Mouse (Mus musculus): Measurements from ENCODE around the gene Slc22a8.

The Slc22a8 gene

GRCm38 (mm10) chr19:8601922-8602321 lies 10.9 kb downstream of the Slc22a8 start:
- DNase-seq = no peak

GRCm38 (mm10) chr19:8602914-8603313 lies 11.9 kb downstream of the Slc22a8 start:
- DNase-seq = no peak

- DNase-seq = no peak
These were observed 13.6 kb downstream of the Slc22a8 start for GRCm38 (mm10) chr19:8604536-8605240.

GRCm38 (mm10) chr19:8605241-8605558 lies 14.1 kb downstream of the Slc22a8 start:
- no peak for DNase-seq

GRCm38 (mm10) chr19:8611358-8612123 lies 20.5 kb downstream of the Slc22a8 start:
- DNase-seq = no peak

GRCm38 (mm10) chr19:8613111-8613510 lies 22.1 kb downstream of the Slc22a8 start:
- no peak for DNase-seq

GRCm38 (mm10) chr19:8614343-8614742 lies 23.3 kb downstream of the Slc22a8 start:
- no peak for DNase-seq

GRCm38 (mm10) chr19:8616314-8616713 lies 25.3 kb downstream of the Slc22a8 start:
- DNase-seq = no peak

- no peak for DNase-seq
These were observed 26.9 kb downstream of the Slc22a8 start, which contains the start of gene Slc22a6 for GRCm38 (mm10) chr19:8617904-8618303. Gene Slc22a6, plus strand, starts transcription at chr19:8618039.

- no peak for DNase-seq
These were observed 30.0 kb downstream of the Slc22a8 start for GRCm38 (mm10) chr19:8621098-8621497.

GRCm38 (mm10) chr19:8630249-8630648 lies 39.2 kb downstream of the Slc22a8 start:
- DNase-seq = no peak

- no peak for DNase-seq
These were observed 39.8 kb downstream of the Slc22a8 start for GRCm38 (mm10) chr19:8630826-8631225.

- DNase-seq = no peak
These were observed 41.0 kb downstream of the Slc22a8 start for GRCm38 (mm10) chr19:8632029-8632428.

GRCm38 (mm10) chr19:8642086-8642485 lies 51.0 kb downstream of the Slc22a8 start:
- DNase-seq = no peak

- no peak for DNase-seq
These were observed 55.3 kb downstream of the Slc22a8 start for GRCm38 (mm10) chr19:8646393-8646792.

- no peak for DNase-seq
These were observed 64.8 kb downstream of the Slc22a8 start for GRCm38 (mm10) chr19:8655833-8656232.

- DNase-seq = no peak
These were observed 65.3 kb downstream of the Slc22a8 start for GRCm38 (mm10) chr19:8656341-8656740.

Data from spleen, adult 18-20 months (tissue).